Mouse (Mus musculus): ENCODE data around the gene Tpi1. TPM values are rescaled to one million over a fixed set of nuclear protein-coding genes. Genes with fewer than 3 reads are reported as not detected.
"Not testable (repeated sequence)": the region's sequence is repeated elsewhere in the genome, so short reads cannot be mapped to it uniquely, and the experiment has no call there.

The Tpi1 gene
- total RNA-seq, 2 experiments from 2014 or later: 629 to 634 TPM

GRCm38 (mm10) chr6:124811701-124812560 is 2.2 kb downstream of the Tpi1 start:
- no peak for DNase-seq (ENCODE audit: low spot score in 2 of 2)
- intact Hi-C loops (cut with DNase I): loop anchor here (2.0 kb wide), 1 partner anchor 43 kb away; the partner anchor contains the start of gene Eno2

GRCm38 (mm10) chr6:124811403-124811665 is 2.8 kb downstream of the Tpi1 start:
- DNase-seq (ENCODE audit: low spot score in 2 of 2): no peak
- intact Hi-C loops (cut with DNase I): no loop called here

DNA sequence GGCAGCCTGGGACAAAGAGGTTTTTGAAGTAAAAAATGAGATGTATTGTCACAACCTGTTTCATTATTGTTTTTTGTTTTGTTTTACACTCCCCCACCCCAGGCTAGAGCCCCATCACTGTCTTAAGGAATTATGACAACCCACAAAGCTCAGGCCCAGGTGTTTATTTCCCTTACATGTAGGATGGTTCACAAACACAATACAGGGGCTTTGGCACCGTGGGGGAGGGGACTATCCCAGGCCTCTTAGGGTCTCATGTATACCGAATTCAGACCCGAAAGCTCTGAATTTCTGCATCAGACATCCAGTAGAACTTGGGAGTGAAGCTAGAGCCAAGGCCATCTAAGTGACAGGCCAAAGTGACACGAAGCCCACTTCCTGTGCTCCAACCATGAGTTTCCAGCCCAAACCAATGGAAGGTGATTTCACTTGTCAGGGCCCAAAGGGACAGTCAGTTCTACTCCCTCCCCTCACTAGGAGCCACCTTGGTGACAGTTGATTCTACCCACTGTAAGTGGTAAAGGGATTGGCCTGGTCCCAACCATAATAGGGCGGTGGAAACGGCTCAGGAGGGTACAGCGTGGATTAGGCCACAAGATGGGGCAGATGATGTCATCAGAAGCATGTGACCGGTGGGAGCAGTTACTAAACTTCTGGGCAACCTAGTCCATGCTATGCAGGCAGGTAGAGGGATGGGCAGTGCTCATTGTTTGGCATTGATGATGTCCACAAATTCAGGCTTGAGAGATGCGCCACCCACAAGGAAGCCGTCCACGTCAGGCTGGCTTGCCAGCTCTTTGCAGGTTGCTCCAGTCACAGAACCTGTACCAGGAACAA is 3.3 kb downstream of the Tpi1 start:
- intact Hi-C loops (cut with DNase I); DNase-seq (ENCODE audit: low spot score in 2 of 2): not testable (repeated sequence)

- no peak for DNase-seq (ENCODE audit: low spot score in 2 of 2)
- intact Hi-C loops (cut with DNase I): no loop called here
These were observed 4.1 kb downstream of the Tpi1 start for GRCm38 (mm10) chr6:124809775-124810538.

GRCm38 (mm10) chr6:124809052-124809774 is 4.9 kb downstream of the Tpi1 start:
- intact Hi-C loops (cut with DNase I): no loop called here

GRCm38 (mm10) chr6:124808358-124809012 is 5.6 kb downstream of the Tpi1 start, which contains the start of gene Spsb2:
Gene Spsb2, plus strand, starts transcription at chr6:124808661.
- peak in 1 of 2 experiments; percentile 56 for DNase-seq (ENCODE audit: low spot score in 2 of 2)
- intact Hi-C loops (cut with DNase I): no loop called here

More at GRCm38 (mm10) chr6:124809052-124809774, 4.9 kb downstream of the Tpi1 start:
- peak; percentile 68 to 70 for DNase-seq (ENCODE audit: low spot score in 2 of 2)

GRCm38 (mm10) chr6:124807986-124808357 is 6.1 kb downstream of the Tpi1 start:
- no peak for DNase-seq (ENCODE audit: low spot score in 2 of 2)
- intact Hi-C loops (cut with DNase I): no loop called here

DNA sequence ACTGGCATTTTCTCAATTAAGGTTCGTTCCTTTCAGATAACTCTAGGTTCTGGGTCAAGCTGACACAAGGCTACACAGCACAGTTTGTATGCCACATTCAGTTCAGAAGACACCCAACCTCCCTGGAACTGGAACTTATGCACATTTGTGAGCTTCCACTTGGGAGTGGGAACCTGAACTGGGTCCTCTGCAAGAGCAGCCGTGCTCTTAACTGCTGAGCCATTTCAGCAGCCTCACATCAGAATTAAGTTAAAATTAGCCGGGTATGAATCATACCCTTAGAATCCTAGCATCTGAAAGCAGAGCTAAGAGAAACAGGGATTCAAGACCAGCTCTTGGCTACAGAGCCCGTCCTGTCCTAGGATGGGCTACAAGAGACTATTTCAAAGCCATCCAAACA is 6.7 kb downstream of the Tpi1 start:
- no peak for DNase-seq (ENCODE audit: low spot score in 2 of 2)
- intact Hi-C loops (cut with DNase I): no loop called here

DNA sequence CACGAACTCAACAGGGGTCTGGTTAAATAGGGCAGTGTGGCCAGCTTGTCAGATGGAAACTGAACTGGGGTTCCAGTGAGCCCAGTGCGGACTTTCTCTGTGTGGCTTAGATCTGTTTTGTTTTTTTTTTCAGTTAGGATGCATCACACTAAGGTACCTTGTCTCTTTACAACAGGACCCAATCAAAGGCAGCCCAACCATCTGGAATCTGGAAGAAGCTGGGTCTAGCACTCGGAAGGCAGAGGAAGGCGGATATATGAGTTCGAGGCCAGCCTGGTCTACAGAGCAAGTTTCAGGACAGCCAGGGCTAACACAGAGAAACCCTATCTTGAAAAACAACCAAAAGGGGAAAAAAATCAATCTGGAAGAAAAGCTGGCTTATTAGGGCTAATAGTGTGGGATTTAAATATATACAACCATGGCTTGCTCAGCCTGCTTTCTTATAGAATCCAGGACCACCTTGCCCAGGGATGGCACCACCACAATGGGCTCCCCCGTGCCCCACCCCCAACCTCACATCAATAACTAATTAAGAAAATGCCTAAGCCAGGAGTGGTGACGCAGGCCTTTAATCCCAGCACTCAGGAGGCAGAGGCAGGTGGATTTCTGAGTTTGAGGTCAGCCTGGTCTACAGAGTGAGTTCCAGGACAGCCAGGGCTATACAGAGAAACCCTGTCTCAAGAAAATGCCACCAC is 7.5 kb downstream of the Tpi1 start:
- intact Hi-C loops (cut with DNase I): no loop called here
- DNase-seq (ENCODE audit: low spot score in 2 of 2): no peak

DNA sequence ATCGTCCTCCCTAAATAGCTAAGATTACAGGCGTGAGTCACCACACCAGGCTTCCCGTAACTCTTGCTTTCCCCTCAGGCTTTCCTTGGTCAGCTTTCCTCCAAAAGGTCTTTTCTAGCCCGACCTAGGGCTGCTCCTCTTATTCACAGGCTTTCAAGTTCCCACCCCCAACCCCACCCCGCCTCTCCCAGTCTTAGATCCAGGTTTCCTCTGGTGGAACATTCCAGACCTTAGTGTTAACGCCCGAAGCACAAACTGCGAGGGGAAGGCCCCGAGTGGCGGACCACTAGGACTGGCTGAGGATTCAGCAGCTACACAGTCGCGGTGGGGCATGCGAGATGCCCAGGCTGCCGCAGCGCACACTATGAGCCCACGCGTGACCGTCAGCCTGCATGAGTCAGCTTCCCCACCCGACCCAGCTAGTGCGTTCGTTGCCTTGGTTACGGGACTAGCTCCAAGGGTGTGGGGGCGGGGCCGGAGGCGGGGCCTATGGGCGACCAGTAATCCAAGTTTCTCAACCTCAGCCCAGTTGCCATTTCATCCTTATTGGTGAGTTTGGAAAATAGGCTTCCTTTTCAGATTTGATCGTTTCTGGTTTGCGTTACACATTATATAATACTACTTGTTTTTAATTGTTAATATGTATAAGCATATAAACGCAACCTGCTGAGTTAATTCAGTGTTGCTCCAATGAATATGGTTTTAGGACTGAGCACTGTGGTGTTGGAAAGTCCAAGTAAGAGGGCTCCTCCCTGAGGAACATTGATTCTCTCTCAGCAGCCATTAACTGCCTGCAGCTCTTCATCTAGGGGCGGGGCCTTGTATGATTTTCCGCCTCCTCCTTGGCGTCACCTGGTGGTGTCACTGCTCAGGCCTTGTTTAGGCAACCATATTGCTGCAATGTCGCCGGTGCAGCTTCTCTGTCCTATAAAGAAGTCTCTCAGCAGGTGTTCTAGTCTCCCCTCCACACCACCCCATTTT is 8.5 kb downstream of the Tpi1 start:
- intact Hi-C loops (cut with DNase I): loop anchor here (2.0 kb wide), 1 partner anchor 37 kb away; the partner anchor contains the start of gene Eno2
- peak; percentile 96 to 99 for DNase-seq (ENCODE audit: low spot score in 2 of 2)

DNA sequence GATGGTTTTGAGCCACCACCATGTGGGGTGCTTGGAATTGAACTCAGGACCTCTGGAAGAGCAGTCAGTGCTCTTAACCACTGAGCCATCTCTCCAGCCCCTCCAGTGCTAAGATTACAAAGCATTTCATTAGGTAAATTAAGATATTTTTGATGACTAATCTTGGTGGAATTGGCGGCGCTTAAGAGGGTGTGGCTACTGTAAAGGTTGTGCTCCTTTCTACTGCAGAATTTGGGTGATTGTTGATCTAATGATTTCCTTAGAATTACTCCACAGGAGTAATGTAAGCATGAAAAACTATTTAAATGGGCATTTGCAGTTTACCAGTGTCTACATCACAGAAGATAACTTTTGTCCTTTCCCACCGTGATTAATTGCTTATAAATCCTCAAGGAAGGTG is 9.8 kb downstream of the Tpi1 start:
- intact Hi-C loops (cut with DNase I): loop anchor here (2.0 kb wide), 1 partner anchor 36 kb away; the partner anchor contains the start of gene Eno2
- DNase-seq (ENCODE audit: low spot score in 2 of 2): no peak

DNA sequence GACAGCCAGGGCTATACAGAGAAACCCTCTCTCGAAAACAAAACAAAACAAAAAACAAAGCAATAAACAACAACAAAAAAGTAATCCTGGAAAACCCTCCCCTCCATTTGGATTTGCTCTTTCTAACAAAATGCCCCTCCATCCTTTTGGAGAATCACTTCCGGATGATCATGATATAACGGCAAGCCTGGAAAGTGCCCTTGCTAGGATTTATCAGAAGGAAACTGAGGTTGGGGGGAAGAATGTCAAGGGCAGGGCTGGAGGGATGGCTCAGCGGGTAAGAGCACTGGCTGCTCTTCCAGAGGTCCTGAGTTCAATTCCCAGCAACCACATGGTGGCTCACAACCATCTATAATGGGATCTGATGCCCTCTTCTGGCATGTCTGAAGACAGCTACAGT is 10.4 kb downstream of the Tpi1 start:
- intact Hi-C loops (cut with DNase I): loop anchor here (2.0 kb wide), 1 partner anchor 35 kb away; the partner anchor contains the start of gene Eno2

DNA sequence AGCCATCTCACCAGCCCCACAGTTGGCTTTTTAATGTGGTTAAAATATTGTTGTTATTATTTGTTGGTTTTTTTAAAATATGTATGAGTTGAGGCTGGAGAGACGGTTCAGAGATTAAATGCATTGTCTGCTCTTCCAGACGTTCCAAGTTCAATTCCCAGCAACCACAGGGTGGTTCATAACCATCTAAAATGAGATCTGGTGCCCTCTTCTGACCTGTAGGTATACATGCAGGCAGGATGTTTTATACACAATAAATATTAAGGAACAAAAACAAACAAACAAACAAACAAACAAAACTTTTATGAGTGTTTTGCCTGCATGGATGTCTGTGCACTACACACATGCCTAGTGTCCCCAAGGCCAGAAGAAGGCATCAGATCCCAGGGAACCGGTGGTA is 11.0 kb downstream of the Tpi1 start:
- DNase-seq (ENCODE audit: low spot score in 2 of 2): no peak
- intact Hi-C loops (cut with DNase I): no loop called here

More for the DNA sequence above, 10.4 kb downstream of the Tpi1 start:
- DNase-seq (ENCODE audit: low spot score in 2 of 2): not testable (repeated sequence)

GRCm38 (mm10) chr6:124802400-124802799 is 11.7 kb downstream of the Tpi1 start:
- intact Hi-C loops (cut with DNase I); DNase-seq (ENCODE audit: low spot score in 2 of 2): not testable (repeated sequence)

DNA sequence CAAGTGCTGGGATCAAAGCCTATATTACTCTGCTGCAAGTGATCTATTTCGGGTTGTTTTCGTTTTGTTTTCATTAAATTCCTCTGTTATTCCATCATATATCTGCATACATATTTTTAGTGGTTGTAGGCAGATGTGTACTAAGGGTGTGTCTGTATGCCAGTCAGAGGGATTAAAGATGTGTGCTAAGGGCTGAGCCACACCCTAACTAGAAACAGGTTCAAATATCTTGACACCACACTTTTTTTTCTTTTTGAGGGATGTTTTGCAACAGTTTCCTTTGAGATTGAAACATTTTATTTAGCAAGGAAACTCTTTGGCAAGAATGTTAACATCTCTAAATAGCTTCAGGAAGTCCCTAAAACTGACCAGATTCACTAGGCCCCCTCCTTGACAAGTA is 17.9 kb downstream of the Tpi1 start:
- DNase-seq (ENCODE audit: low spot score in 2 of 2): no peak
- intact Hi-C loops (cut with DNase I): no loop called here

DNA sequence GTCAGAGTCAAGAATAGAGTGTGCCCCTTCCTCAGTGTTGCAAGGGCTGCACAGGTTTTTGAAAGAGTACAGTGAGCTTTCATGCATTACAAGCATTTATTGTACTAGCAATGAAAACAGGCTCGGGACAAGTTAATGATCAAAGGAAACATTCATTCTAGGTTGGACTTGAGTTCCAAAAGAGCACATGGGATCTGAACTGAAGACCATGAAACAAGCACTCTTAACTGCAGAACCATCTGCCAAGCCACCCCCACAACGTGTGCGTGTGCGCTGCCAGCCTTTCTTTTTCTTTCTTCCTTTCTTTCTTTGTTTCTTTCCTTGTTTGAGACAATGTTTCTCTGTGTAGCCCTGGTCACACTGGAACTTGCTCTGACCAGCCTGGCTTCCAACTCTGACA is 18.3 kb downstream of the Tpi1 start:
- DNase-seq (ENCODE audit: low spot score in 2 of 2): no peak
- intact Hi-C loops (cut with DNase I): no loop called here

DNA sequence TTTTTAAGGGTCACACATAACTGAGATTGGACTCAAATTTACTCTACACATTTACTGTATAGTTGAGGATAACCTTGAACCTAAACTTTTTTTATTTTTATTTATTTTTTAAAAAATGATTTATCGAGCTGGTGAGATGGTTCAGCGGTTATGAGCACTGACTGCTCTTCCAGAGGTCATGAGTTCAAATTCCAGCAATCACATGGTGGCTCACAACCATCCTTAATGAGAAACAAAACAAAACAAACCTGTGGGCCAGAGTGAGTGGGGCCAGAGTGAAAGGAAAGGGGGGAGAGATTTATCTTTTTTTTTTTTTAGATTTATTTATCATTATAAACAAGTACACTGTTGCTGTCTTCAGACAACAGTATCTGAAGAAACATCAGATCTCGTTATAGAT is 22.2 kb downstream of the Tpi1 start:
- intact Hi-C loops (cut with DNase I): no loop called here
- DNase-seq (ENCODE audit: low spot score in 2 of 2): no peak

Data from left cerebral cortex, postnatal 14 days (tissue).